Mouse (Mus musculus) gastrocnemius, postnatal 36 days (tissue): Measurements from ENCODE around the gene Arhgef18. TPM values are rescaled to one million over a fixed set of nuclear protein-coding genes. Genes with fewer than 3 reads are reported as not detected.

ENCODE experiments used
- DNase-seq, 2 experiments: peaks; one replicate each; pipeline ENCODE4 v3.0.0; 2022
- intact Hi-C: fragments of 180-260 bp; cut with DNase I; formaldehyde crosslinking; loops from one replicate; pipeline ENCODE4 v1.15.1; 2025
- total RNA-seq, 2 experiments: library from RNA; stranded (reverse); gene quantifications; 2 replicates each; pipeline ENCODE4 v1.2.3; 2021

Arhgef18 gene
- total RNA-seq, 2 experiments from 2014 or later, result 7.9 to 9.1 TPM

DNA sequence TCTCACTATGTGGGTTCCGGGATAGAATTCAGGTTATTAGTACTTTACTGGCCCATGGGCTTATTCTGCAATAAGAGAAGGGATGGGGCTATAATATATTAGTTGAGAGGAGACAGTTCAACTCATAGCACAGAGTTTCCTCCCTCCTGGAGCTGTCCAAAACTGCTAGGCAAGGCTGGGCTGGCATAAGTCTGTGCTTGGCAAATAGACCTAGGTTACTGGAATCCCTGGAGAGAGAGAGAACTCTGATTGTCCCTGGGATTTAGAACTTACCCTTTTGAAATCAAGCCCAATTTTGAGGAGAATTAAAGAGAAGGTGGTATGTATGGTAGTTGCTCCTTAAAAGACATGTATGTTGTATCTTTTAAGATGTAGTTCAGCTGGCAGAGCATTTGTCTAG, 3.3 kb upstream of the Arhgef18 start:
- intact Hi-C loops, result loop anchor here (2.0 kb wide), 1 partner anchor 31 kb away; no protein-coding TSS in a partner anchor
- DNase-seq, result no peak

DNA sequence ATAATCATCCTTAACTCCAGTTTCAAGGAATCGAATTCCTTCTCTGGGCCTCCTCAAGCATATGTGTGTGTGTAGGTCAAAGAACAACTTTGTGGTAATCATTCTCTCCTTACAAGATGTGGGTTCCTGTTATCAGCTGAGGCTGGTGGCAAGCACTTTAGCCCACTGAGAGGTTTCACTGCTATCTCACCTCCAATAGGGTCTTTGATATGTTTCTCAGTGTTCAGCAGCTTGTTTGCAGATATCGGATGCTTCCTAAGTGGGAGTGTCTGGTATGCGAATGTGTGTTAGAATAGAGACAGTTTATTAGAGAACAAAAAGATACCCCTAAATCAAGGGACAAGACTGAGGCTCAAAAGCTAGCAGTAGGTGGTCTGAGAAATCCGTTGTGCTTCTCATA, 513 bp upstream of the Arhgef18 start:
- DNase-seq, result no peak
- intact Hi-C loops, result loop anchor here (5.0 kb wide), 1 partner anchor 60 kb away; no protein-coding TSS in a partner anchor

DNA sequence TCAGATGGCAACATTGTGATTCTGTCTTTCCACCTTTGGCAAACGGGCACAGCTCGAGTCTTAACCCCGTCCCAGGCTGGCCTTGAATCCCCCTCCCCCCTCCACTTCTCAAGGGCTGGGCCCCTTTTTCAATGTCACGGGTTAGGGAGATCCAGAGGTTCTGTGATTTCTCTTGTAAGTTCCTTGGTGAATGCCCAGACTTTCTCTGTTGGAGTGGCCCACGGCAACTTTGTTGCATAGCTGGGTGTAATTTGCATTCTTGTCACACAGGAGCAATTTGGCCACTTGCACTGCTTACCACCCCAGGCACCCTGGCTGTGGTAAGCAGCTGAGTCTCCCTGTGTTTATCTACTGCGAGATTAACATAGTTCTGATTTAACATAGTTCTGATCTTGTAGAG, 1.8 kb downstream of the Arhgef18 start:
- intact Hi-C loops, result loop anchor here (5.0 kb wide), 1 partner anchor 58 kb away; no protein-coding TSS in a partner anchor
- DNase-seq, result no peak

DNA sequence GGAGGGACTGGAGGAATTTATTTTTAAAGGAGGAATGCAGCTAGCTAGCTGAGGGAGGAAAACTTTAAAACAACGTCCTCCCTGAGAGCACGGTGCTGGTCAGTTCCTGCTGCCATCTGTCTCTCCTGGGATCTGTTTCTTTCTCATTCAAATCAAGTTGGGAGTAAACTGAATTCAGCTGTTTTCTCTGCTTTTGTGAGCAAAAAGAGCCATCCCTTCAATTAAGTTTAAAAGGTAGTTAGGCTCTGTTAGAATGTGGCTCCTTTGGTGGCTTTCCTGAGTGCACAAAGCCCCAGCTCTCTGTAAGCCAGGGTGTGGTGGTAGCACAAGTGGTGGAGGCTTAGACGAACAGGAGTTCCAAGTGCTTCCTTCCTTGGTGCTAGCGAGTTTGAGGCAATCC, 2.4 kb downstream of the Arhgef18 start:
- intact Hi-C loops, result no loop called here
- no peak for DNase-seq

GRCm38 (mm10) chr8:3397597-3397996, 4.8 kb downstream of the Arhgef18 start:
- no peak for DNase-seq
- intact Hi-C loops, result no loop called here

- no peak for DNase-seq
- intact Hi-C loops, result no loop called here
Measured at GRCm38 (mm10) chr8:3400509-3400908, 7.7 kb downstream of the Arhgef18 start.

DNA sequence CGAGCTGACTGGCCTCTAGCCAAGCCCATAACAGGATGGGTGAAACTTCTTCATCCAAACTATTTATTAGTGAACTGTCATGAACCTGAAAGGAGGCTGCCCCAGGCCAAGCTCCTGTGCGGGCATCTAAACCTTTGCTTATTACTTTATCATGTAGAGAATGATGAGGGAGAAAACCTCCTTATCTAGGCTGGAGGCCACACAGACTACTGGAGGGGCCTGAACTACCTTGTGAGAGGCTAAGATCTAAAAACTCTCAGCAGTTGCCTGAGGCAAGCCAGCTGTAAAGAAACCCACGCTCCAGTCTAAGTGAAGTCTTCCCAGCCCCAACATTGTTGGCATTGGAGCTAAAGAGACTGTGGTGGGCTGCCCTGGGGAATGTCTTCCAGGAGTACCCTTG, 14.6 kb downstream of the Arhgef18 start:
- intact Hi-C loops, result no loop called here
- no peak for DNase-seq

- intact Hi-C loops, result no loop called here
- no peak for DNase-seq
Measured at GRCm38 (mm10) chr8:3411085-3411484, 18.3 kb downstream of the Arhgef18 start.

DNA sequence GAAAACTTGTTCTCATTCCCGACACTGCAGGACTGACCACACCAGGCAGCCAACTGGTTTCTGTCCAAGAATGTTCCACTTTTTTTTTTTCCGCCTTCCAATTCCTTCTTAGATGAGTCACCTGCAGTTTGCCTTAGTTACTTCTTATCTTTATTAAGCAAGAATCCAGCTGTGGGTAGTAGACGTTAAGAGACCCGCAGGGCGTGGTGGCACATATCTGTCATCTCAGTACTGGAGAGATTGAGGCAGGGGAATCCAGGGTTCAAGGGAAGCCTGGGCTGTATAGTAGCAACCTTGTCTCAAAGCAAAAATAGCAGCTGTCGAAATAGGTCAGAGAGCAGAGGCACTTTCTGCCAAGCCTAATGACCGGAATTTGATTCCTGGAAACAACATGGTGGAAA, 19.1 kb downstream of the Arhgef18 start:
- intact Hi-C loops, result no loop called here
- peak in 1 of 2 experiments; percentile 26 for DNase-seq

GRCm38 (mm10) chr8:3412816-3413215, 20.0 kb downstream of the Arhgef18 start:
- DNase-seq, result no peak
- intact Hi-C loops, result no loop called here

GRCm38 (mm10) chr8:3414639-3415190, 21.9 kb downstream of the Arhgef18 start:
- no peak for DNase-seq
- intact Hi-C loops, result no loop called here

DNA sequence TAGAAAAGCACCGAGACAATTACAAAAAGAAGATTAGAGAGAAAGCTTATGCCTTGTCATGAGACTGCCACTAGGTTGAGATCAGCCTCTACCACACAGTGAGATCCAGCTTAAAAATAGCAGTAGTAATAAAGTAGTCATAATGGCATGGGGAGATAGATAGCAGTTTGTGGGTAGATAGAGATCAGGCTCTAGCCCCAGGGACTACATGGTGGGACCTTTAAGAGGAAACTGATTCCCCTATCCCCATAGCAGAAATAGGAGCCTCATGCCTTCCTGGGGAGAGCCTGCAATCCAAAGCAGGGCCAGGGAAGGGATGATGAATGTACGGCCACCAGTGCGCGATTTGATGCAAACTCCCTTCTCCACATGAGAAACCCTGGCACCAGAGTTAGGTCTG, 22.5 kb downstream of the Arhgef18 start:
- intact Hi-C loops, result no loop called here
- DNase-seq, result no peak

DNA sequence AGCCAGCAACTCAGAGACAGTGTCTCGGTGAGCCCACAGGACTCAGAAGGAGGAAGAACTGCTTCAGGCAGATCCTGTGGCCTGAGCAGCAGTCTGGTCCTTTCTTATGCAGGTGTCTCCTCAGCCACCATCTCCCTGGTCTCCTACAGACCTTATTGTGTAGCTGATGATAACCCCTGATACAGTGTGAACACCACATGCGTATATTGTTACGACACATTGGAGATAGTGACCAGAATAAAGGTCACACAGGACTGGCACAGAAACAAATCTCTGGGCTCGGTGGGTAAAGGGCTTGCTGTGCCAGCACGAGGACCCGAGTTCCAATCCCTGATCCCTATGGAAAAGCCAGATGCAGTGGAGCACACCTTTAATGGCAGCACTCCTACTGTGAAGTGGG, 22.9 kb downstream of the Arhgef18 start:
- intact Hi-C loops, result no loop called here
- DNase-seq, result no peak

- intact Hi-C loops, result no loop called here
- DNase-seq, result no peak
Measured at GRCm38 (mm10) chr8:3416846-3417245, 24.0 kb downstream of the Arhgef18 start.

DNA sequence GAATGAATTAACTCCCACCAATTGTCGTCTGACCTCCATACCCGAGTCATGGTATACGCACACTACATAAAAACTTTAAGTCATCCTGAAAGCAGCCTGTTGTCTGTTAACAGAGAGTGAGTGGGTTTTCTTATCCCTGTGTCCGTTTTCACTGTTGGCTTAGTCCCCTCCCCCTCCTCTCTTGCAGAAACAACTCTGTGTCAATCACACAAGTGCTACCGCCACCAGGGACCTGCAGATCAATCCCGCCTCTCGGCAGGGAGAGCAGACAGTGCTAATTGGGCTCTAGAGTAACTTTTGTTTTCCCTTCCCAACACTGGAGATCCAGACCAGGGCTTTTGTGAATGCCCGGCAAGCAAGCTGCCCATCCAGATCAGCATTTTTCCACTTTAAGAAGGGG, 24.6 kb downstream of the Arhgef18 start:
- intact Hi-C loops, result no loop called here
- DNase-seq, result no peak

DNA sequence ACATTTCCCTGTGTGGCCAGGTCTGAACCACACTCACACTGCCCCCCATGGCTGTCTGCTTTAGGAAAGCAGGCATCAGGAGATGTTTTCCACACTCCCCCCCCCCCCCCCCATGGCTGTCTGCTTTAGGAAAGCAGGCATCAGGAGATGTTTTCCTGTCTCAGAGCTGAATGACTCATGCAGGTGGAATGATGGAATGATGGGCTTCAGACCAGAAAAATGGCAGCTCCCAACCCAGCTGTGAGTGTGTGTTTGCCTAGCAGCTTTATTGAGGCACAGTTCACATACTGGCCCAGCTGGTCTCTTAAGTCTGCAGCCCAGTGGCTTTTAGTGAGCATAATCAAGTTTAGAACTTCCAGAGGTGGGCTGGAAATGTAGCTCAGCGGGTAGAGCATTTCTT, 25.3 kb downstream of the Arhgef18 start:
- no peak for DNase-seq
- intact Hi-C loops, result no loop called here

DNA sequence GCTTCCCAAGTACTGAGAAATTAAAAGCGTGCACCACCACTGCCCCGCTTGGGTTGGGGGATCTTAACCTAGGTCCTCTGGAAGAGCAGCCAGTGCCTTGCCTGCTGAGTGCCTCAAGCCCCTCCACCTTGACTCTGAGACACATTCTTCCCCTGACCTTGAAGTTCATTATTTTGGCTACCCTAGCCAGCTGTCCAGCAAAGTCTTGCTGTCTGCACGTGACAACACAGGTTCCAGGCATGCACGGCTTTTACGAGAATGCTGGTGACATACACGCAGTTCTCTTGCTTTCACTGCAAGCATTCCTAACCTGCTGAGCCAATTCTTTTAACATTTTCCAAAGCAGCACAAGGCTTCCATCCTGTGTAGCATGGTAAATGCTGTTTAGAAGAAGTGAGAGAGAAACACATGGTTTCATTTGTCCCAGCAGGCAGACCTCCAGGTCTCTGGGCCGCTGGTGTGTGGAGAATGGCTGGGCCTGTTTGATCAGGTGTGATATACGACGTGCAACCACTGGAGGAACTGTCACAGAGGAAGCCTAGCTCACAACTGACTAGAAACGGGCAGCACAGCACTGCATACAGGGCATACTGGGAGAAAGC, 27.4 kb downstream of the Arhgef18 start:
- no peak for DNase-seq
- intact Hi-C loops, result no loop called here

GRCm38 (mm10) chr8:3421507-3421906, 28.7 kb downstream of the Arhgef18 start:
- intact Hi-C loops, result no loop called here
- no peak for DNase-seq

- intact Hi-C loops, result no loop called here
- no peak for DNase-seq
Measured at GRCm38 (mm10) chr8:3425217-3425616, 32.4 kb downstream of the Arhgef18 start.

GRCm38 (mm10) chr8:3426211-3426610, 33.4 kb downstream of the Arhgef18 start:
- intact Hi-C loops, result no loop called here
- no peak for DNase-seq

DNA sequence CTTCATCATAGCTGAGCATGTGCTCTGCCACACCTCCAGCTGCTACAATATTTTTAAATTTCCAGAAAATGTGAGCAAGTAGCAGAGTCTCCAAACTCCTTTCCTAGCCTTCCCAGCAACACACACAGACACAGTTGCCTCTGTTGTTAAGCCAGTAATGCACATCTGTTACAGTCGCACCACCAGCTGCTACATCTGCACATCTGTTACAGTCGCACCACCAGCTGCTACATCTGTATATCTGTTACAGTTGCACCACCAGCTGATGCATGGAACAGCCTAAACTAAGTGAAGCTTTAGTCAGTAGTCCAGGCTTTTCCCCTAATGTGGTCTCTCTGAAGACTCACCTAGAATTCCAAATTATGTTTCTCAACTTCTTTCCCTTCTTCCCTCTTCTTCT, 35.6 kb downstream of the Arhgef18 start:
- intact Hi-C loops, result no loop called here
- no peak for DNase-seq

DNA sequence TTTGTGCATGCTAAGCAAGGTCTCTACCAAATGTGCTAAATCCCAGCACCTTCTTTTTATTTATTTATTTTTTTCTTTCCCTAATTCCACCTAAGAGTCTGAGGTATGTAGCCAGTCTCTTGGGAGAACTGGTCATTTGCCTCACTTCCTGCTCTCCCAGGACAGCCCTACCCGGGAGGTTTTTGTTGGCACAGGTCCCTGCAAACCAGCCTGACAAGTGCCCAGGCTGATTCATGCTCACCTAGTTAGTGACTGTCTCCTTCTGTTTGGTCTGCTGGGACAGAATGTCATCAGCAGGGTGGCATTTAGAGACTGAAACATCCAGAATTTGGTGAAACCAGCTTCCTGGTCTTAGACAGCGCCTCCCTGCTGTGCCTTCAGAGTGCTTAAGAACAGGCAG, 37.2 kb downstream of the Arhgef18 start:
- intact Hi-C loops, result no loop called here

GRCm38 (mm10) chr8:3431113-3431512, 38.3 kb downstream of the Arhgef18 start:
- intact Hi-C loops, result no loop called here

More for the DNA sequence above, 37.2 kb downstream of the Arhgef18 start:
- DNase-seq, result no peak

More at GRCm38 (mm10) chr8:3431113-3431512, 38.3 kb downstream of the Arhgef18 start:
- DNase-seq, result no peak
